ENCODE assay signal across 20 mouse cellular contexts in genomic region chr14:23107466-23107865, GRCm38 (mm10).
A peak's percentile ranks its signal among the peaks of the same experiment; 100 is the strongest.
DNase-seq lines count a peak whose midpoint lies in the region; ATAC-seq and TF ChIP-seq lines count a peak whose summit lies in the region.
"Had no signal": no experiment of that assay in that cellular context is flagged by ENCODE, and none has a peak within 500 bp of the region (broad histone marks: within the 10 kb centered on the region; RNA-seq: fewer than 3 reads in every experiment).

No protein-coding gene starts in this region.

- H3K9me3 ChIP-seq in hindbrain, postnatal 0 days (ENCODE audit: low read length), result no peaks in the 10 kb centered on the region
- H3K9me3 ChIP-seq in hindbrain, embryonic 11.5 days (ENCODE audit: control insufficient read depth, low read length), result no peaks in the 10 kb centered on the region
- H3K9me3 ChIP-seq: embryonic facial prominence, embryonic 13.5 days; forebrain, embryonic 12.5 days; hindbrain, embryonic 10.5 days; limb, embryonic 15.5 days; neural tube, embryonic 15.5 days had no signal

- H3K4me3 ChIP-seq in hindbrain, postnatal 0 days (ENCODE audit: low read length), result no peak overlapping the region
- H3K4me3 ChIP-seq in hindbrain, embryonic 11.5 days (ENCODE audit: low read depth, low read length), result no peak overlapping the region
- H3K4me3 ChIP-seq: embryonic facial prominence, embryonic 13.5 days; erythroblast, embryonic 14.5 days; forebrain, embryonic 12.5 days; gastrocnemius, adult 2 months; hindbrain, embryonic 10.5 days; limb, embryonic 15.5 days; neural tube, embryonic 15.5 days had no signal

- H3K36me3 ChIP-seq in hindbrain, postnatal 0 days (ENCODE audit: insufficient read depth, low read length), result no peaks in the 10 kb centered on the region
- no peaks in the 10 kb centered on the region for H3K36me3 ChIP-seq in hindbrain, embryonic 11.5 days (ENCODE audit: control insufficient read depth, insufficient read depth, low read length)
- H3K36me3 ChIP-seq: embryonic facial prominence, embryonic 13.5 days; forebrain, embryonic 12.5 days; hindbrain, embryonic 10.5 days; limb, embryonic 15.5 days; neural tube, embryonic 15.5 days had no signal

- peaks cover 4% of the 10 kb centered on the region; the same call in 1 of the 2 replicates for H3K4me1 ChIP-seq in hindbrain, postnatal 0 days (ENCODE audit: insufficient read depth, low read length)
- H3K4me1 ChIP-seq in hindbrain, embryonic 11.5 days (replicated peaks; ENCODE audit: control insufficient read depth, insufficient read depth, low read length), result no peaks in the 10 kb centered on the region
- H3K4me1 ChIP-seq: embryonic facial prominence, embryonic 13.5 days; forebrain, embryonic 12.5 days; hindbrain, embryonic 10.5 days; limb, embryonic 15.5 days; neural tube, embryonic 15.5 days had no signal

- WGBS in hindbrain, postnatal 0 days, result 57% methylated on average over 4 of the region's 4 CpGs
- WGBS in hindbrain, embryonic 11.5 days, result 91% methylated on average over 4 of the region's 4 CpGs

- DNase-seq in hindbrain, postnatal 0 days (ENCODE audit: low spot score), result peak; percentile 5
- DNase-seq in hindbrain, embryonic 11.5 days (ENCODE audit: low spot score), result no peak
- peak; percentile 82 for DNase-seq in brain, adult 2 months (ENCODE audit: low read depth, low spot score)
- DNase-seq in cerebellum, adult 18-20 months, result peak; percentile 40 to 45
- peak; percentile 77 to 78 for DNase-seq in cerebellum, postnatal 14 days
- DNase-seq in gastrocnemius, postnatal 10 days, result no peak
- DNase-seq in gastrocnemius, postnatal 14 days, result no peak
- DNase-seq: gastrocnemius, adult 2 months; kidney, postnatal 36 days; lung, embryonic 14.5 days; thymus, postnatal 14 days had no signal

- no peak overlapping the region for H3K9ac ChIP-seq in hindbrain, postnatal 0 days (replicated peaks; ENCODE audit: low read length)
- no peak overlapping the region for H3K9ac ChIP-seq in hindbrain, embryonic 11.5 days (ENCODE audit: low read depth, low read length)
- H3K9ac ChIP-seq: embryonic facial prominence, embryonic 13.5 days; forebrain, embryonic 12.5 days; limb, embryonic 15.5 days; liver, embryonic 14.5 days; lung, embryonic 14.5 days; neural tube, embryonic 15.5 days had no signal

- no peak overlapping the region for H3K4me2 ChIP-seq in hindbrain, postnatal 0 days (ENCODE audit: low read depth, low read length)
- H3K4me2 ChIP-seq in hindbrain, embryonic 11.5 days (replicated peaks; ENCODE audit: low read depth, low read length), result no peak overlapping the region
- H3K4me2 ChIP-seq: embryonic facial prominence, embryonic 13.5 days; forebrain, embryonic 12.5 days; heart, embryonic 11.5 days; limb, embryonic 15.5 days; lung, embryonic 14.5 days; neural tube, embryonic 15.5 days had no signal

- intact Hi-C loops in gastrocnemius, postnatal 14 days (cut with DNase I; ENCODE audit: low total_unique reads), result no loop called here

- no peaks in the 10 kb centered on the region for H3K27me3 ChIP-seq in hindbrain, postnatal 0 days (ENCODE audit: insufficient read depth, low read length)
- H3K27me3 ChIP-seq in hindbrain, embryonic 11.5 days (ENCODE audit: control insufficient read depth, insufficient read depth, low read length), result no peaks in the 10 kb centered on the region
- H3K27me3 ChIP-seq: embryonic facial prominence, embryonic 13.5 days; forebrain, embryonic 12.5 days; limb, embryonic 15.5 days; neural tube, embryonic 15.5 days had no signal

- no peak overlapping the region for H3K27ac ChIP-seq in hindbrain, postnatal 0 days
- no peak overlapping the region for H3K27ac ChIP-seq in hindbrain, embryonic 11.5 days (ENCODE audit: low read depth, low read length)
- H3K27ac ChIP-seq: embryonic facial prominence, embryonic 13.5 days; forebrain, embryonic 12.5 days; gastrocnemius, adult 2 months; hindbrain, embryonic 10.5 days; limb, embryonic 15.5 days; liver, embryonic 14.5 days; neural tube, embryonic 15.5 days had no signal

- TF ChIP-seq CTCF in hindbrain, postnatal 0 days (IDR thresholded peaks at IDR 0.05; ENCODE audit: low read depth), result no peak

- ATAC-seq in hindbrain, postnatal 0 days, result no peak
- no peak for ATAC-seq in hindbrain, embryonic 11.5 days (ENCODE audit: low FRiP score)
- ATAC-seq: intestine, postnatal 0 days had no signal

Comparison
In these comparisons a context has a peak if more than half of its experiments do, and no peak if none do; other contexts are left out.
1. DNase-seq: peak in hindbrain, postnatal 0 days (single experiment), brain, adult 2 months (single experiment), cerebellum, adult 18-20 months (2 of 2) and cerebellum, postnatal 14 days (2 of 2); none in hindbrain, embryonic 11.5 days (single experiment), gastrocnemius, postnatal 10 days (single experiment) and gastrocnemius, postnatal 14 days (single experiment).